In the genomic region with DNA sequence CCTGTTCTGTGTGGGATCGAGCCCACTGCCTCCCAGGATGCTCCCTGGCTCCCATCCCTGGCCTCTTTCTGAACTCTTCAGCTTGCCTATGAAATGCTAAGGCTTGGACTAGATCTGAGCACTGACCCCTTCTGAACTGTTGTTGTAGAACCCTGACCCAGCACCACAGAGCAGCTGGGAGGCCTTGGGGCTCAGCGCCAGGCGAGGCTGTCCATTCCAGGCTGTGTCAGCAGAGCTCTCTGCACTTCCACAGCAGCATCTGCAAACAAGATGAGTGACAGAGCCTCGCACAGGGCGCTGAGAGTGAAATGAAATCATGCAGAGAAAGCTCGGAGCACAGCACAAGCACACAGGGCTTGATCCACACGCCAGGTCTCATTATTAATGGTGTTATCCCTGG, we compare ENCODE assay signal across 13 mouse cellular contexts. TPM values are rescaled to one million over a fixed set of nuclear protein-coding genes. Genes with fewer than 3 reads are reported as not detected.
DNase-seq lines count a peak whose midpoint lies in the region; ATAC-seq and TF ChIP-seq lines count a peak whose summit lies in the region.
"Had no signal": no experiment of that assay in that cellular context is flagged by ENCODE, and none has a peak within 500 bp of the region (broad histone marks: within the 10 kb centered on the region; RNA-seq: fewer than 3 reads in every experiment).

No protein-coding gene starts in this region.

- no peak for ATAC-seq in forebrain, embryonic 13.5 days
- ATAC-seq in intestine, embryonic 16.5 days, result 0 out of 2 replicates have a peak, but pooled peaks have one; percentile 22
- ATAC-seq in intestine, postnatal 0 days, result no peak
- ATAC-seq: liver, embryonic 12.5 days had no signal

- H3K4me1 ChIP-seq in forebrain, embryonic 10.5 days, result peaks cover 10% of the 10 kb centered on the region; the same call in 1 of the 2 replicates
- H3K4me1 ChIP-seq in forebrain, embryonic 13.5 days, result no peaks in the 10 kb centered on the region
- peaks cover 26% of the 10 kb centered on the region for H3K4me1 ChIP-seq in intestine, embryonic 16.5 days (ENCODE audit: control insufficient read depth, insufficient read depth, low read length)
- no peaks in the 10 kb centered on the region for H3K4me1 ChIP-seq in intestine, postnatal 0 days (replicated peaks; ENCODE audit: control insufficient read depth, insufficient read depth, low read length)
- H3K4me1 ChIP-seq: liver, embryonic 12.5 days had no signal

- H3K4me2 ChIP-seq in forebrain, embryonic 13.5 days, result no peak overlapping the region
- no peak overlapping the region for H3K4me2 ChIP-seq in intestine, embryonic 16.5 days (ENCODE audit: low read depth, low read length)
- no peak overlapping the region for H3K4me2 ChIP-seq in intestine, postnatal 0 days (replicated peaks; ENCODE audit: low read depth)
- H3K4me2 ChIP-seq: liver, embryonic 12.5 days had no signal

- 73% methylated on average over 7 of the region's 7 CpGs for WGBS in forebrain, embryonic 10.5 days
- 60% methylated on average over 7 of the region's 7 CpGs for WGBS in forebrain, embryonic 13.5 days
- WGBS in intestine, embryonic 16.5 days, result 49% methylated on average over 7 of the region's 7 CpGs
- 35% methylated on average over 7 of the region's 7 CpGs for WGBS in intestine, postnatal 0 days

- no peak overlapping the region for H3K4me3 ChIP-seq in forebrain, embryonic 10.5 days
- no peak overlapping the region for H3K4me3 ChIP-seq in forebrain, embryonic 13.5 days
- no peak overlapping the region for H3K4me3 ChIP-seq in intestine, embryonic 16.5 days (ENCODE audit: low read length)
- no peak overlapping the region for H3K4me3 ChIP-seq in intestine, postnatal 0 days (ENCODE audit: low read depth, low read length)
- H3K4me3 ChIP-seq: liver, embryonic 12.5 days had no signal

- no peaks in the 10 kb centered on the region for H3K9me3 ChIP-seq in forebrain, embryonic 10.5 days
- no peaks in the 10 kb centered on the region for H3K9me3 ChIP-seq in forebrain, embryonic 13.5 days (replicated peaks)
- H3K9me3 ChIP-seq in intestine, embryonic 16.5 days (ENCODE audit: control insufficient read depth, low read length), result no peaks in the 10 kb centered on the region
- no peaks in the 10 kb centered on the region for H3K9me3 ChIP-seq in intestine, postnatal 0 days (ENCODE audit: control insufficient read depth)
- H3K9me3 ChIP-seq: liver, embryonic 12.5 days had no signal

- no peak for TF ChIP-seq CTCF in intestine, postnatal 0 days (IDR thresholded peaks at IDR 0.05; ENCODE audit: low read depth)

- H3K9ac ChIP-seq in forebrain, embryonic 13.5 days, result no peak overlapping the region
- H3K9ac ChIP-seq in intestine, embryonic 16.5 days (ENCODE audit: low read depth, low read length), result peak overlapping the region; percentile 6; the same call in 1 of the 2 replicates
- no peak overlapping the region for H3K9ac ChIP-seq in intestine, postnatal 0 days (ENCODE audit: low read depth, low read length)
- H3K9ac ChIP-seq: liver, embryonic 12.5 days had no signal

- 0 out of 2 replicates have a peak overlapping the region, but pooled peaks have one; percentile 35 for H3K27ac ChIP-seq in forebrain, embryonic 10.5 days
- no peak overlapping the region for H3K27ac ChIP-seq in forebrain, embryonic 13.5 days
- H3K27ac ChIP-seq in intestine, embryonic 16.5 days (ENCODE audit: low read length), result no peak overlapping the region
- no peak overlapping the region for H3K27ac ChIP-seq in intestine, postnatal 0 days (ENCODE audit: low read depth, low read length)
- H3K27ac ChIP-seq: liver, embryonic 12.5 days; macrophage had no signal

- no peaks in the 10 kb centered on the region for H3K36me3 ChIP-seq in forebrain, embryonic 10.5 days (replicated peaks)
- H3K36me3 ChIP-seq in forebrain, embryonic 13.5 days (ENCODE audit: poor library complexity, severe bottlenecking), result no peaks in the 10 kb centered on the region
- H3K36me3 ChIP-seq in intestine, embryonic 16.5 days (ENCODE audit: control insufficient read depth, insufficient read depth, low read length), result no peaks in the 10 kb centered on the region
- H3K36me3 ChIP-seq in intestine, postnatal 0 days (ENCODE audit: control insufficient read depth, insufficient read depth), result no peaks in the 10 kb centered on the region
- H3K36me3 ChIP-seq: liver, embryonic 12.5 days had no signal

- no peak for DNase-seq in forebrain, embryonic 10.5 days (ENCODE audit: extremely low spot score, low spot score)
- peak; percentile 82 for DNase-seq in adrenal gland, postnatal 10 days
- peak; percentile 55 to 64 for DNase-seq in kidney, postnatal 36 days
- DNase-seq in layer of hippocampus, adult 8-10 months (ENCODE audit: low spot score in 2 of 2), result no peak
- no peak for DNase-seq in thymus, adult 18-20 months
- DNase-seq: cerebellum, adult 11-12 months; right cerebral cortex, adult 18-20 months had no signal

- H3K27me3 ChIP-seq in forebrain, embryonic 10.5 days (ENCODE audit: poor library complexity, severe bottlenecking), result no peaks in the 10 kb centered on the region
- 0 out of 2 replicates have a peak, but pooled peaks cover 2% of the 10 kb centered on the region for H3K27me3 ChIP-seq in forebrain, embryonic 13.5 days
- H3K27me3 ChIP-seq in intestine, embryonic 16.5 days (replicated peaks; ENCODE audit: control insufficient read depth, insufficient read depth, low read length), result no peaks in the 10 kb centered on the region
- H3K27me3 ChIP-seq in intestine, postnatal 0 days (replicated peaks; ENCODE audit: control insufficient read depth, insufficient read depth, low read length), result no peaks in the 10 kb centered on the region

RNA-seq across cellular contexts. Expression of gene Foxn1, which starts 13.7 kb away (rescaled TPM):
- not detected in 2 replicates for polyA plus RNA-seq in forebrain, embryonic 10.5 days (2016; fragmentation: Nextera tagmentation; extraction: Ambion mirVana)
- not detected in 2 replicates for polyA plus RNA-seq in forebrain, embryonic 13.5 days (2015; fragmentation: Nextera tagmentation; extraction: Ambion mirVana)
- not detected in 2 replicates for polyA plus RNA-seq in intestine, embryonic 16.5 days (2015; fragmentation: Nextera tagmentation; extraction: Ambion mirVana)
- polyA plus RNA-seq in intestine, postnatal 0 days (2015; fragmentation: Nextera tagmentation; extraction: Ambion mirVana), result not detected in 2 replicates
- total RNA-seq in adrenal gland, postnatal 10 days (2021), result under 1 TPM in 1 of 2 experiments, not detected in 1; 0.09 TPM
- under 1 TPM in 1 of 4 experiments, not detected in 3; 0.10 TPM for total RNA-seq in layer of hippocampus, adult 8-10 months (2022)
- total RNA-seq: granulocyte monocyte progenitor cell, adult 5-6 weeks had no signal
- polyA plus RNA-seq: liver, embryonic 12.5 days; macrophage had no signal

RNA-seq across cellular contexts. Expression of gene Unc119, which starts 29.3 kb away (rescaled TPM):
- 60.2 and 62.8 TPM in 2 replicates for polyA plus RNA-seq in forebrain, embryonic 10.5 days (2016; fragmentation: Nextera tagmentation; extraction: Ambion mirVana)
- polyA plus RNA-seq in forebrain, embryonic 13.5 days (2015; fragmentation: Nextera tagmentation; extraction: Ambion mirVana), result 68.7 and 70.2 TPM in 2 replicates
- 29.5 and 29.9 TPM in 2 replicates for polyA plus RNA-seq in intestine, embryonic 16.5 days (2015; fragmentation: Nextera tagmentation; extraction: Ambion mirVana)
- 26.9 and 28.4 TPM in 2 replicates for polyA plus RNA-seq in intestine, postnatal 0 days (2015; fragmentation: Nextera tagmentation; extraction: Ambion mirVana)
- total RNA-seq in adrenal gland, postnatal 10 days (2021), result 10 to 100 TPM; 36.1 to 42.5 TPM
- 10 to 100 TPM; 30.9 to 37.3 (median 34.9) TPM for total RNA-seq in layer of hippocampus, adult 8-10 months (2022)

RNA-seq across cellular contexts. Expression of gene Pigs, which starts 44.4 kb away (rescaled TPM):
- polyA plus RNA-seq in forebrain, embryonic 10.5 days (2016; fragmentation: Nextera tagmentation; extraction: Ambion mirVana), result 76.3 and 77.5 TPM in 2 replicates
- polyA plus RNA-seq in forebrain, embryonic 13.5 days (2015; fragmentation: Nextera tagmentation; extraction: Ambion mirVana), result 55.0 and 62.0 TPM in 2 replicates
- 92.9 and 93.1 TPM in 2 replicates for polyA plus RNA-seq in intestine, embryonic 16.5 days (2015; fragmentation: Nextera tagmentation; extraction: Ambion mirVana)
- polyA plus RNA-seq in intestine, postnatal 0 days (2015; fragmentation: Nextera tagmentation; extraction: Ambion mirVana), result 58.6 and 60.8 TPM in 2 replicates
- 10 to 100 TPM; 40.1 to 40.3 TPM for total RNA-seq in adrenal gland, postnatal 10 days (2021)
- 10 to 100 TPM; 58.9 to 64.6 (median 62.2) TPM for total RNA-seq in layer of hippocampus, adult 8-10 months (2022)

RNA-seq across cellular contexts. Expression of gene Slc13a2, which starts 49.4 kb away (rescaled TPM):
- not detected in 2 replicates for polyA plus RNA-seq in forebrain, embryonic 10.5 days (2016; fragmentation: Nextera tagmentation; extraction: Ambion mirVana)
- not detected in 2 replicates for polyA plus RNA-seq in forebrain, embryonic 13.5 days (2015; fragmentation: Nextera tagmentation; extraction: Ambion mirVana)
- 4.6 and 6.7 TPM in 2 replicates for polyA plus RNA-seq in intestine, embryonic 16.5 days (2015; fragmentation: Nextera tagmentation; extraction: Ambion mirVana)
- polyA plus RNA-seq in intestine, postnatal 0 days (2015; fragmentation: Nextera tagmentation; extraction: Ambion mirVana), result 31.4 and 36.6 TPM in 2 replicates
- not detected for total RNA-seq in adrenal gland, postnatal 10 days (2021)
- total RNA-seq in layer of hippocampus, adult 8-10 months (2022), result not detected
- total RNA-seq: granulocyte monocyte progenitor cell, adult 5-6 weeks had no signal

RNA-seq across cellular contexts. Expression of gene Aldoc, which starts 49.8 kb away (rescaled TPM):
- 2.7 and 3.3 TPM in 2 replicates for polyA plus RNA-seq in forebrain, embryonic 10.5 days (2016; fragmentation: Nextera tagmentation; extraction: Ambion mirVana)
- polyA plus RNA-seq in forebrain, embryonic 13.5 days (2015; fragmentation: Nextera tagmentation; extraction: Ambion mirVana), result 135 and 142 TPM in 2 replicates
- polyA plus RNA-seq in intestine, embryonic 16.5 days (2015; fragmentation: Nextera tagmentation; extraction: Ambion mirVana), result 33.3 and 34.0 TPM in 2 replicates
- polyA plus RNA-seq in intestine, postnatal 0 days (2015; fragmentation: Nextera tagmentation; extraction: Ambion mirVana), result 9.3 and 9.4 TPM in 2 replicates
- total RNA-seq in adrenal gland, postnatal 10 days (2021), result 1 to 10 TPM; 8.3 to 8.6 TPM
- total RNA-seq in layer of hippocampus, adult 8-10 months (2022), result 1,000 to 10,000 TPM in 1 of 4 experiments, 100 to 1,000 TPM in 3; 734 to 1,027 (median 804) TPM

Comparison
In these comparisons a context has a peak if more than half of its experiments do, and no peak if none do; other contexts are left out.
1. DNase-seq: peak in adrenal gland, postnatal 10 days (single experiment) and kidney, postnatal 36 days (2 of 2); none in forebrain, embryonic 10.5 days (single experiment), layer of hippocampus, adult 8-10 months (0 of 2) and thymus, adult 18-20 months (0 of 2).